Mouse (Mus musculus): ENCODE data around the gene Adam33. TPM values are rescaled to one million over a fixed set of nuclear protein-coding genes. Genes with fewer than 3 reads are reported as not detected.
A peak's percentile ranks its signal among the peaks of the same experiment; 100 is the strongest.
"Not testable (repeated sequence)": the region's sequence is repeated elsewhere in the genome, so short reads cannot be mapped to it uniquely, and the experiment has no call there.

The Adam33 gene
- polyA plus RNA-seq (2015; fragmentation: Nextera tagmentation; extraction: Ambion mirVana), result 0.38 and 0.81 TPM in 2 replicates

DNA sequence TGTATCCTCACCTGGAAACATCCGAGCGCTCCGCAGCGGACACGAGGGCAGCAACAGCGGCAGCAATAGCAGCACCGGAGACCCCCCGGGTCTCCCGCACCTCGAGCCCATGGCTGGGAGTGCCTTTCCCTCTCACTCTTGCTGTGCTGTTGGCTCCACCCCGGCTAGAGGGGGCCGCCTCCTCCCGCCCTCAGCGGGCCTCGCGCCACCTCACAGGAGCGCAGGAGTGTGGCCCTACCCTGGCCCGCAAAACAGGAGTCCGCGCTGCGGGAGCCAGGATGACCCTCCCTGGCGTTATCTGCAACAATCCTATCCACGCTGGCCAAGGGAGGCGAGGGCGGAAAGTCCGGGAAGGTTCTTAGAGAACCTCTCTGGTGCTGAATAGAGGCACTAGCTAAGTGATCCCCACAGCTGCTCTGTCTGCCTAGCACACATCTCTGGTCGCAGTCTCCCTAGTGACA, at the start of gene Adam33:
Gene Adam33 (minus strand): TSS at position 411 of the 461 bp plus-strand sequence.
- 0 out of 2 replicates have a peak, but pooled peaks have one; percentile 48 for ATAC-seq
- H3K27ac ChIP-seq, result no peak within 1 kb of the TSS
- H3K4me3 ChIP-seq (replicated peaks), result peak within 1 kb of the TSS; percentile 20
- H3K9me3 ChIP-seq, result no peaks in the 10 kb centered on the region
- WGBS, result 4% methylated on average over 19 of the region's 27 CpGs
- peaks cover 37% of the 10 kb centered on the region for H3K27me3 ChIP-seq
- peak within 1 kb of the TSS; percentile 55; the same call in 1 of the 2 replicates for H3K9ac ChIP-seq (replicated peaks)
- no peaks in the 10 kb centered on the region for H3K36me3 ChIP-seq
- H3K4me1 ChIP-seq (replicated peaks), result peaks cover 4% of the 10 kb centered on the region
- peak within 1 kb of the TSS; percentile 53 for H3K4me2 ChIP-seq (replicated peaks)

DNA sequence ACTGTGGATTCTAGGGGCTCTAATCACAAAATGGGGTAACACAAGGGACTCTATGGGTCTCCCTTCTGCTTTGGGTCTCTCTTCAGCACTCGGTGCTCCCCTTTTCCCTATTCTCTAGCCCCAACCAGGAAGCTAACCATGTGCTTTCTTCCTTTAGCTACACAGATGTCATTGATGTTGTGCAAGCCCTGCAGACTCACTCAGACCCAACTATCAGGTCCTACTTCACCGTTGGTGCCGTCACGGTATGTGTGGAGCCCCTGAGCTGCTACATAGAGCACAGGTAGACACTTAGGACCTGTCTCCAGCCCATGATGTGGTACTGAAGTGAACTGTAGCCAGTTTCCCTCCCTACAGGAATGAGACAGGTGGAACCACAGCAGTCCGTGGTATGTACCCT, 42.4 kb upstream of the Adam33 start:
- Histone ChIP-seq H3K4me3 (replicated peaks) (no peak overlapping the region), H3K9ac (replicated peaks) (no peak overlapping the region), H3K4me1 (replicated peaks) (no peaks in the 10 kb centered on the region), H3K36me3 (no peaks in the 10 kb centered on the region), H3K4me2 (replicated peaks) (no peak overlapping the region), H3K27me3 (no peaks in the 10 kb centered on the region), H3K9me3 (no peaks in the 10 kb centered on the region), H3K27ac (no peak overlapping the region)
- 91% methylated on average over 5 of the region's 5 CpGs for WGBS
- no peak for ATAC-seq

DNA sequence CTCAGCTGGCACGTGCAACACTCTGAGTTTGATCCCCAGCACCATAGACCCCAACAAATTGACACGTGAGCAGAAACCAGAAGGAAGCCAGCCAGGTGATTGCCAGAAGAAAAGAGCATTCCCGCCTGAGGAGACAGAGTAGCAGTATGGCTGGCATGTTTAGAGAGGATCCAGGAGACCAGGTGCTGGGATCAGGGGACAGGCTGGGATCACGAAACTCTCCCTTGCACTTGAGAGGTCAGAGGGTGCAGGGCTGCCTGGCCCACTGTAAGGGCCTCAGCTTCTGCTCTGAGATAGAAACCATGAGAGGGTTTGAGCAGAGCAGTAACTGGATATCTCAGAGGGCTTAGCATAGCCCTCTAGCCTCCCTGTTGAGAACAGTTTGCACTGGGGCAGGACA, 41.4 kb upstream of the Adam33 start:
- not testable (repeated sequence) for H3K27ac ChIP-seq; H3K9me3 ChIP-seq; ATAC-seq; H3K4me2 ChIP-seq (replicated peaks); H3K4me1 ChIP-seq (replicated peaks); H3K4me3 ChIP-seq (replicated peaks); H3K27me3 ChIP-seq; H3K9ac ChIP-seq (replicated peaks); H3K36me3 ChIP-seq
- WGBS, result 77% methylated on average over 4 of the region's 4 CpGs

DNA sequence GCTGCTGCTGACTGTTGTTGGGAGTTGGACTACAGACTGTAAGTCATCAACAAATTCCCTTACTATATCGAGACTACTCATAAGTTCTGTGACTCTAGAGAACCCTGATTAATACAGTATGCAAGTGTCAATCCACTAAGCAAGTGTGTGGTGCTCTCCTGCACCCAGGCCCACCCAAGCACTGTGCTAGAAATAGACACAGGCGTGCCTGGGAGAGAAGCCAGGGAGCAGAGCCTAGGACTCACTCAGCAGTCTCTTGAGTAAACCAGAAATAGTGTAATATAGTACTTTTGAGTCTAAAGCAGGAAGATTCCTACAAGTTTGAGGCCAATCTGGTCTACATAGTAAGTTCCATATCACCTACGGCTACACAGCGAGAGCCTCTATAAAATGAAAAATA, 40.4 kb upstream of the Adam33 start:
- no peaks in the 10 kb centered on the region for H3K27me3 ChIP-seq
- H3K9ac ChIP-seq (replicated peaks), result no peak overlapping the region
- H3K9me3 ChIP-seq, result no peaks in the 10 kb centered on the region
- ATAC-seq, result no peak
- 88% methylated on average over 4 of the region's 4 CpGs for WGBS
- H3K4me2 ChIP-seq (replicated peaks), result no peak overlapping the region
- H3K4me3 ChIP-seq (replicated peaks), result no peak overlapping the region
- no peaks in the 10 kb centered on the region for H3K4me1 ChIP-seq (replicated peaks)
- H3K36me3 ChIP-seq, result no peaks in the 10 kb centered on the region
- no peak overlapping the region for H3K27ac ChIP-seq

- Histone ChIP-seq H3K27me3 (no peaks in the 10 kb centered on the region), H3K4me3 (replicated peaks) (no peak overlapping the region), H3K4me1 (replicated peaks) (no peaks in the 10 kb centered on the region), H3K9ac (replicated peaks) (no peak overlapping the region), H3K36me3 (no peaks in the 10 kb centered on the region), H3K27ac (no peak overlapping the region), H3K9me3 (no peaks in the 10 kb centered on the region), H3K4me2 (replicated peaks) (no peak overlapping the region)
- WGBS, result 53% methylated on average over 3 of the region's 3 CpGs
- ATAC-seq, result no peak
Measured at GRCm38 (mm10) chr2:131101530-131101929, 37.9 kb upstream of the Adam33 start.

GRCm38 (mm10) chr2:131097087-131097486, 33.5 kb upstream of the Adam33 start:
- H3K27ac ChIP-seq, result no peak overlapping the region
- no peak overlapping the region for H3K9ac ChIP-seq (replicated peaks)
- H3K4me3 ChIP-seq (replicated peaks), result no peak overlapping the region
- no peaks in the 10 kb centered on the region for H3K4me1 ChIP-seq (replicated peaks)
- H3K4me2 ChIP-seq (replicated peaks), result no peak overlapping the region
- ATAC-seq, result no peak
- no peaks in the 10 kb centered on the region for H3K9me3 ChIP-seq
- 75% methylated on average over 4 of the region's 4 CpGs for WGBS
- H3K27me3 ChIP-seq, result no peaks in the 10 kb centered on the region
- H3K36me3 ChIP-seq, result no peaks in the 10 kb centered on the region

- Histone ChIP-seq H3K4me3 (replicated peaks) (no peak overlapping the region), H3K36me3 (no peaks in the 10 kb centered on the region), H3K9ac (replicated peaks) (0 out of 2 replicates have a peak overlapping the region, but pooled peaks have one; percentile 28), H3K27me3 (no peaks in the 10 kb centered on the region), H3K9me3 (no peaks in the 10 kb centered on the region), H3K27ac (no peak overlapping the region), H3K4me1 (replicated peaks) (no peaks in the 10 kb centered on the region), H3K4me2 (replicated peaks) (no peak overlapping the region)
- ATAC-seq, result no peak
- 19% methylated on average over 9 of the region's 9 CpGs for WGBS
Measured at GRCm38 (mm10) chr2:131096101-131096795, 32.6 kb upstream of the Adam33 start.

DNA sequence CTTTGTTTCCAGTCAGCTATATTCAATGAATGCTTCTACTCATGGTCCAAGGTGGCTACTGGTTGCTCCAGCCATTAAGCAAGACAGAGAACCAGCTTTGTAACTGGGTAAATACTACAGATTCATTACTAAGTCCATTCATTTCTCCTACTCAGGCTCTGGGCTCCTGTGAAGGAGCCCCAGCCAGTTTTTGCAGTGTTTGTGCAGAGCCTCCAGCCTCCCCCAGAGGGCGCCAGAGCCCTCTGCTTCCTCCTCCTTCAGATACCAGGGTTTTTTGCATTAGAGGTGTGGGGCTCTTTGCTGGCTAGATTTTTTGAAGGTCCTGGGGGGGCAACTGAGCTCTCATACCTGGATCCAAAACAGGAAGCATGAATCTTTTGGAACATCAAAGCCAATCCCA, 31.2 kb upstream of the Adam33 start:
- H3K4me1 ChIP-seq (replicated peaks), result no peaks in the 10 kb centered on the region
- H3K4me2 ChIP-seq (replicated peaks), result no peak overlapping the region
- ATAC-seq, result peak; percentile 60; the same call in 1 of the 2 replicates
- WGBS, result 0% methylated on average over 1 of the region's 1 CpGs
- H3K27me3 ChIP-seq, result no peaks in the 10 kb centered on the region
- no peaks in the 10 kb centered on the region for H3K36me3 ChIP-seq
- no peaks in the 10 kb centered on the region for H3K9me3 ChIP-seq
- no peak overlapping the region for H3K9ac ChIP-seq (replicated peaks)
- H3K4me3 ChIP-seq (replicated peaks), result no peak overlapping the region
- H3K27ac ChIP-seq, result no peak overlapping the region

DNA sequence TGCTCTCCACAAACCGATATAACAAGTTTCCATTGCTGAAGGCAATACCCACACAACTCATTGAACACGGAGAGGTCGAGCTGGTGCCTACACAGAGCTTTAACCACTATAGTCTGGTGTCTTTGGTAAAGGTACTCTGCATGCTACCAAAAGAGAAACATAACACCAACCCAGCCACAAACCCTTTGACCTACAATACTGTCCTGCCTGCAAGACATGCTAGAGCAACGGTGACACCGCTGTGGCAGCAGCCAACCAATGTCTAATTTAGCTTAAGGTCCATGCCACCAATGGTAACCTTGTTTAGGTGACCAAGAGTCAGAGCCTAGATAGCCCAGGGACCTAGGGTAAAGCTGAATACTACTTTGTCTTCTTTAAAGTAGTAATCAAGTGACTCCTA, 30.0 kb upstream of the Adam33 start:
- Histone ChIP-seq H3K9me3 (no peaks in the 10 kb centered on the region), H3K4me1 (replicated peaks) (no peaks in the 10 kb centered on the region), H3K4me2 (replicated peaks) (no peak overlapping the region), H3K9ac (replicated peaks) (no peak overlapping the region), H3K36me3 (no peaks in the 10 kb centered on the region), H3K27ac (no peak overlapping the region), H3K27me3 (no peaks in the 10 kb centered on the region), H3K4me3 (replicated peaks) (no peak overlapping the region)
- 84% methylated on average over 5 of the region's 5 CpGs for WGBS
- ATAC-seq, result no peak

- H3K9me3 ChIP-seq, result no peaks in the 10 kb centered on the region
- no peak for ATAC-seq
- H3K27ac ChIP-seq, result no peak overlapping the region
- H3K36me3 ChIP-seq, result no peaks in the 10 kb centered on the region
- no peak overlapping the region for H3K9ac ChIP-seq (replicated peaks)
- H3K4me1 ChIP-seq (replicated peaks), result no peaks in the 10 kb centered on the region
- WGBS, result 83% methylated on average over 3 of the region's 3 CpGs
- no peak overlapping the region for H3K4me3 ChIP-seq (replicated peaks)
- H3K27me3 ChIP-seq, result no peaks in the 10 kb centered on the region
- H3K4me2 ChIP-seq (replicated peaks), result no peak overlapping the region
Measured at GRCm38 (mm10) chr2:131090852-131091251, 27.2 kb upstream of the Adam33 start.

- no peak for ATAC-seq
- H3K36me3 ChIP-seq, result no peaks in the 10 kb centered on the region
- H3K27me3 ChIP-seq, result no peaks in the 10 kb centered on the region
- no peaks in the 10 kb centered on the region for H3K9me3 ChIP-seq
- H3K4me1 ChIP-seq (replicated peaks), result no peaks in the 10 kb centered on the region
- no peak overlapping the region for H3K9ac ChIP-seq (replicated peaks)
- WGBS, result 69% methylated on average over 1 of the region's 1 CpGs
- H3K4me2 ChIP-seq (replicated peaks), result no peak overlapping the region
- H3K27ac ChIP-seq, result no peak overlapping the region
- no peak overlapping the region for H3K4me3 ChIP-seq (replicated peaks)
Measured at GRCm38 (mm10) chr2:131089634-131090033, 26.0 kb upstream of the Adam33 start.

- WGBS, result 85% methylated on average over 4 of the region's 4 CpGs
- Histone ChIP-seq H3K4me1 (replicated peaks) (no peaks in the 10 kb centered on the region), H3K4me2 (replicated peaks) (no peak overlapping the region), H3K36me3 (no peaks in the 10 kb centered on the region), H3K4me3 (replicated peaks) (no peak overlapping the region), H3K27ac (no peak overlapping the region), H3K27me3 (no peaks in the 10 kb centered on the region), H3K9me3 (no peaks in the 10 kb centered on the region), H3K9ac (replicated peaks) (no peak overlapping the region)
- ATAC-seq, result no peak
Measured at GRCm38 (mm10) chr2:131088581-131088980, 25.0 kb upstream of the Adam33 start.
